Comparison of ENCODE assay signal across 2 mouse cellular contexts in genomic region chr13:97130413-97130812, GRCm38 (mm10). TPM values are rescaled to one million over a fixed set of nuclear protein-coding genes. Genes with fewer than 3 reads are reported as not detected.
"Had no signal": no experiment of that assay in that cellular context is flagged by ENCODE, and none has a peak within 500 bp of the region (broad histone marks: within the 10 kb centered on the region; RNA-seq: fewer than 3 reads in every experiment).

No protein-coding gene starts in this region.

RNA-seq across cellular contexts. Expression of gene Gm6169, which starts 31.4 kb away (rescaled TPM):
- total RNA-seq: forebrain, postnatal 0 days had no signal
- polyA plus RNA-seq: erythroblast, embryonic 14.5 days had no signal
